In genomic region chr7:142293851-142294250, GRCm38 (mm10) we compare ENCODE assay signal across 10 mouse cellular contexts. TPM values are rescaled to one million over a fixed set of nuclear protein-coding genes. Genes with fewer than 3 reads are reported as not detected.
A peak's percentile ranks its signal among the peaks of the same experiment; 100 is the strongest.
DNase-seq lines count a peak whose midpoint lies in the region; ATAC-seq and TF ChIP-seq lines count a peak whose summit lies in the region.
"Not testable (repeated sequence)": the region's sequence is repeated elsewhere in the genome, so short reads cannot be mapped to it uniquely, and the experiment has no call there.
"Had no signal": no experiment of that assay in that cellular context is flagged by ENCODE, and none has a peak within 500 bp of the region (broad histone marks: within the 10 kb centered on the region; RNA-seq: fewer than 3 reads in every experiment).

No protein-coding gene starts in this region.

- H3ac ChIP-seq in C2C12 (ENCODE audit: control insufficient read depth, insufficient read length, low read depth), result not testable (repeated sequence)

- not testable (repeated sequence) for H3K9me3 ChIP-seq in liver, postnatal 0 days (ENCODE audit: low read length)

- WGBS in heart, adult 2 months, result 9% methylated on average over 2 of the region's 2 CpGs
- WGBS in liver, postnatal 0 days (ENCODE audit: insufficient replicate concordance), result 3% methylated on average over 2 of the region's 2 CpGs

- ATAC-seq in liver, postnatal 0 days, result peak; percentile 17; the same call in 1 of the 2 replicates
- ATAC-seq in monocyte, adult 5-6 weeks (replicated peaks; ENCODE audit: insufficient number of reproducible peaks, low FRiP score, low TSS enrichment, poor library complexity, severe bottlenecking), result peak; percentile 66; the same call in 1 of the 2 replicates

- intact Hi-C loops in heart, adult 2 months (cut with DNase I), result not testable (repeated sequence)

- not testable (repeated sequence) for H3K4me1 ChIP-seq in cortical plate, adult 2 months (ENCODE audit: control insufficient read depth, insufficient read depth, low read length); heart, adult 2 months (ENCODE audit: control insufficient read depth, insufficient read depth, low read length); liver, postnatal 0 days (ENCODE audit: insufficient read depth); testis, adult 2 months (ENCODE audit: control insufficient read depth, insufficient read depth, low read length)

- not testable (repeated sequence) for TF ChIP-seq POLR2A in cortical plate, adult 2 months (IDR thresholded peaks at IDR 0.05; ENCODE audit: extremely low read depth, insufficient read depth, low read length); heart, adult 2 months (IDR thresholded peaks at IDR 0.05; ENCODE audit: insufficient read depth, low read depth, low read length); testis, adult 2 months (IDR thresholded peaks at IDR 0.05; ENCODE audit: control insufficient read depth, low read depth, low read length)

- not testable (repeated sequence) for H3K4me2 ChIP-seq in liver, postnatal 0 days (ENCODE audit: low read depth, low read length)

- not testable (repeated sequence) for TF ChIP-seq EP300 in heart, adult 2 months (IDR thresholded peaks at IDR 0.05; ENCODE audit: insufficient read depth, low read depth, low read length); liver, postnatal 0 days (IDR thresholded peaks at IDR 0.05; ENCODE audit: low read depth)

- DNase-seq in adrenal gland, adult 2 months, result peak; percentile 31
- DNase-seq in heart, adult 2 months, result peak in 1 of 2 experiments; percentile 25
- DNase-seq in kidney, adult 9 months, result peak; percentile 22
- peak; percentile 59 for DNase-seq in liver, postnatal 0 days

- H3K27me3 ChIP-seq in C2C12 (ENCODE audit: control insufficient read depth, insufficient read depth, insufficient read length); heart, adult 2 months (ENCODE audit: control insufficient read depth, insufficient read depth, low read length); liver, postnatal 0 days (ENCODE audit: insufficient read depth, low read length); testis, adult 2 months (ENCODE audit: control insufficient read depth, insufficient read depth, low read length): not testable (repeated sequence)

- TF ChIP-seq CTCF in C2C12 (IDR thresholded peaks at IDR 0.05; ENCODE audit: control insufficient read depth, insufficient read depth, insufficient read length), result peak; percentile 19
- peak; percentile 52 for TF ChIP-seq CTCF in cortical plate, adult 2 months (IDR thresholded peaks at IDR 0.05; ENCODE audit: extremely low read depth, insufficient read depth, low read length)
- TF ChIP-seq CTCF in heart, adult 2 months (IDR thresholded peaks at IDR 0.05), result peak; percentile 71
- peak; percentile 67 for TF ChIP-seq CTCF in liver, postnatal 0 days (IDR thresholded peaks at IDR 0.05; ENCODE audit: low read depth)
- TF ChIP-seq CTCF in testis, adult 2 months (IDR thresholded peaks at IDR 0.05; ENCODE audit: control insufficient read depth, insufficient read depth, insufficient replicate concordance, low read depth, low read length), result peak; percentile 55; the same call in 1 of the 2 replicates

- H3K27ac ChIP-seq in cortical plate, adult 2 months (ENCODE audit: insufficient read depth, low read length); heart, adult 2 months; liver, postnatal 0 days (ENCODE audit: low read depth); testis, adult 2 months (ENCODE audit: control insufficient read depth, insufficient read depth, low read depth, low read length): not testable (repeated sequence)

- H3K79me2 ChIP-seq in C2C12 (ENCODE audit: control insufficient read depth, insufficient read depth); heart, adult 2 months (replicated peaks; ENCODE audit: control insufficient read depth, insufficient read depth, low read length): not testable (repeated sequence)

- H3K4me3 ChIP-seq in C2C12 (ENCODE audit: insufficient read depth, poor library complexity, severe bottlenecking); cortical plate, adult 2 months (ENCODE audit: insufficient read depth, low read length); heart, adult 2 months; liver, postnatal 0 days (ENCODE audit: low read depth, low read length); testis, adult 2 months (ENCODE audit: control insufficient read depth, low read depth, low read length): not testable (repeated sequence)

- H3K79me3 ChIP-seq in C2C12 (ENCODE audit: low read depth), result not testable (repeated sequence)

- H3K9ac ChIP-seq in heart, adult 2 months (ENCODE audit: low read depth, low read length); liver, postnatal 0 days (replicated peaks): not testable (repeated sequence)

- not testable (repeated sequence) for H3K36me3 ChIP-seq in C2C12 (ENCODE audit: control insufficient read depth, insufficient read depth); heart, adult 2 months (ENCODE audit: control insufficient read depth, insufficient read depth, low read length); liver, postnatal 0 days (replicated peaks; ENCODE audit: insufficient read depth, low read length); testis, adult 2 months (ENCODE audit: control insufficient read depth, insufficient read depth, low read length)

RNA-seq across cellular contexts. Expression of gene Krtap5-1, which starts 3.1 kb away (rescaled TPM):
- polyA plus RNA-seq in C2C12 (2012; fragmentation: generic; extraction: Trizol), result not detected
- not detected for total RNA-seq in adrenal gland, adult 2 months (2021)
- polyA plus RNA-seq in adrenal gland, adult 2 months (2012; rRNA removed), result not detected in 2 replicates
- polyA plus RNA-seq in cortical plate, adult 2 months (2012; rRNA removed), result not detected in 2 replicates
- total RNA-seq in heart, adult 2 months (2021), result not detected
- polyA plus RNA-seq in heart, adult 2 months (2012; rRNA removed), result not detected in 2 replicates
- not detected in 2 replicates for polyA plus RNA-seq in liver, postnatal 0 days (2015; fragmentation: Nextera tagmentation; extraction: Ambion mirVana)
- not detected in 3 replicates for total RNA-seq in monocyte, adult 5-6 weeks (2017)
- polyA plus RNA-seq in testis, adult 2 months (2012; rRNA removed), result not detected in 2 replicates
- total RNA-seq: heart, postnatal 10 days; layer of hippocampus, postnatal 36 days had no signal

RNA-seq across cellular contexts. Expression of gene Krtap5-4, which starts 9.5 kb away (rescaled TPM):
- polyA plus RNA-seq in C2C12 (2012; fragmentation: generic; extraction: Trizol), result 0.04 TPM
- not detected for total RNA-seq in adrenal gland, adult 2 months (2021)
- polyA plus RNA-seq in adrenal gland, adult 2 months (2012; rRNA removed), result not detected in 2 replicates
- not detected in 2 replicates for polyA plus RNA-seq in cortical plate, adult 2 months (2012; rRNA removed)
- total RNA-seq in heart, adult 2 months (2021), result not detected
- not detected in 2 replicates for polyA plus RNA-seq in heart, adult 2 months (2012; rRNA removed)
- polyA plus RNA-seq in liver, postnatal 0 days (2015; fragmentation: Nextera tagmentation; extraction: Ambion mirVana), result not detected in 2 replicates
- not detected in 3 replicates for total RNA-seq in monocyte, adult 5-6 weeks (2017)
- polyA plus RNA-seq in testis, adult 2 months (2012; rRNA removed), result not detected in 2 replicates
- total RNA-seq: heart, postnatal 10 days; layer of hippocampus, postnatal 36 days had no signal

RNA-seq across cellular contexts. Expression of gene Gm4559, which starts 19.7 kb away (rescaled TPM):
- not detected for polyA plus RNA-seq in C2C12 (2012; fragmentation: generic; extraction: Trizol)
- not detected for total RNA-seq in adrenal gland, adult 2 months (2021)
- polyA plus RNA-seq in adrenal gland, adult 2 months (2012; rRNA removed), result not detected in 2 replicates
- polyA plus RNA-seq in cortical plate, adult 2 months (2012; rRNA removed), result not detected in 2 replicates
- not detected for total RNA-seq in heart, adult 2 months (2021)
- not detected in 2 replicates for polyA plus RNA-seq in heart, adult 2 months (2012; rRNA removed)
- not detected in 2 replicates for polyA plus RNA-seq in liver, postnatal 0 days (2015; fragmentation: Nextera tagmentation; extraction: Ambion mirVana)
- total RNA-seq in monocyte, adult 5-6 weeks (2017), result not detected in 3 replicates
- not detected in 2 replicates for polyA plus RNA-seq in testis, adult 2 months (2012; rRNA removed)
- total RNA-seq: heart, postnatal 10 days; layer of hippocampus, postnatal 36 days had no signal

RNA-seq across cellular contexts. Expression of gene Gm2431, which starts 35.7 kb away (rescaled TPM):
- not detected for polyA plus RNA-seq in C2C12 (2012; fragmentation: generic; extraction: Trizol)
- not detected for total RNA-seq in adrenal gland, adult 2 months (2021)
- polyA plus RNA-seq in adrenal gland, adult 2 months (2012; rRNA removed), result not detected in 2 replicates
- polyA plus RNA-seq in cortical plate, adult 2 months (2012; rRNA removed), result not detected in 2 replicates
- not detected for total RNA-seq in heart, adult 2 months (2021)
- not detected in 2 replicates for polyA plus RNA-seq in heart, adult 2 months (2012; rRNA removed)
- polyA plus RNA-seq in liver, postnatal 0 days (2015; fragmentation: Nextera tagmentation; extraction: Ambion mirVana), result not detected in 2 replicates
- not detected in 3 replicates for total RNA-seq in monocyte, adult 5-6 weeks (2017)
- not detected in 2 replicates for polyA plus RNA-seq in testis, adult 2 months (2012; rRNA removed)
- total RNA-seq: heart, postnatal 10 days; layer of hippocampus, postnatal 36 days had no signal

RNA-seq across cellular contexts. Expression of gene Gm40460, which starts 53.0 kb away (rescaled TPM):
- polyA plus RNA-seq in C2C12 (2012; fragmentation: generic; extraction: Trizol), result not detected
- total RNA-seq in adrenal gland, adult 2 months (2021), result not detected
- not detected in 2 replicates for polyA plus RNA-seq in adrenal gland, adult 2 months (2012; rRNA removed)
- polyA plus RNA-seq in cortical plate, adult 2 months (2012; rRNA removed), result not detected in 2 replicates
- not detected for total RNA-seq in heart, adult 2 months (2021)
- not detected in 2 replicates for polyA plus RNA-seq in heart, adult 2 months (2012; rRNA removed)
- polyA plus RNA-seq in liver, postnatal 0 days (2015; fragmentation: Nextera tagmentation; extraction: Ambion mirVana), result not detected in 2 replicates
- total RNA-seq in monocyte, adult 5-6 weeks (2017), result not detected in 3 replicates
- not detected in 2 replicates for polyA plus RNA-seq in testis, adult 2 months (2012; rRNA removed)
- total RNA-seq: heart, postnatal 10 days; layer of hippocampus, postnatal 36 days had no signal

Comparison
In these comparisons a context has a peak if more than half of its experiments do, and no peak if none do; other contexts are left out.
1. CTCF ChIP-seq: peak in every context shown above with its lines; median percentile 71 in heart, adult 2 months; 67 in liver, postnatal 0 days; 55 in testis, adult 2 months; 52 in cortical plate, adult 2 months; 19 in C2C12.